8 mouse cellular contexts compared by ENCODE assay signal in genomic region chr3:36863427-36863826, GRCm38 (mm10). TPM values are rescaled to one million over a fixed set of nuclear protein-coding genes. Genes with fewer than 3 reads are reported as not detected.
A peak's percentile ranks its signal among the peaks of the same experiment; 100 is the strongest.
DNase-seq lines count a peak whose midpoint lies in the region; ATAC-seq and TF ChIP-seq lines count a peak whose summit lies in the region.

No protein-coding gene starts in this region.

- H3K27me3 ChIP-seq in embryonic facial prominence, embryonic 10.5 days (replicated peaks; ENCODE audit: low read depth, poor library complexity, severe bottlenecking): no peaks in the 10 kb centered on the region
- H3K27me3 ChIP-seq in hindbrain, postnatal 0 days (ENCODE audit: insufficient read depth, low read length): no peaks in the 10 kb centered on the region
- H3K27me3 ChIP-seq in midbrain, postnatal 0 days (ENCODE audit: insufficient read depth, low read length): no peaks in the 10 kb centered on the region

- H3K9me3 ChIP-seq in embryonic facial prominence, embryonic 10.5 days: no peaks in the 10 kb centered on the region
- H3K9me3 ChIP-seq in hindbrain, postnatal 0 days (ENCODE audit: low read length): no peaks in the 10 kb centered on the region
- no peaks in the 10 kb centered on the region for H3K9me3 ChIP-seq in midbrain, postnatal 0 days (ENCODE audit: low read length)

- peak overlapping the region; percentile 82 for H3K4me2 ChIP-seq in hindbrain, postnatal 0 days (ENCODE audit: low read depth, low read length)
- peak overlapping the region; percentile 67 for H3K4me2 ChIP-seq in midbrain, postnatal 0 days (ENCODE audit: low read depth, low read length, poor library complexity, severe bottlenecking)

- peak overlapping the region; percentile 82 for H3K9ac ChIP-seq in hindbrain, postnatal 0 days (replicated peaks; ENCODE audit: low read length)
- peak overlapping the region; percentile 90 for H3K9ac ChIP-seq in midbrain, postnatal 0 days (replicated peaks; ENCODE audit: low read length, poor library complexity, severe bottlenecking)

- peak; percentile 12 for DNase-seq in embryo, embryonic 10.5 days (ENCODE audit: low spot score)
- no peak for DNase-seq in embryo, embryonic 11 days
- DNase-seq in 3T3-L1 (ENCODE audit: low read depth, low spot score): peak; percentile 27
- DNase-seq in embryonic facial prominence, embryonic 10.5 days (ENCODE audit: low spot score): no peak
- peak; percentile 12 for DNase-seq in hindbrain, postnatal 0 days (ENCODE audit: low spot score)
- no peak for DNase-seq in midbrain, postnatal 0 days (ENCODE audit: low spot score)
- no peak for DNase-seq in adrenal gland, adult 2 months
- no peak for DNase-seq in layer of hippocampus, postnatal 25 days (ENCODE audit: extremely low spot score in 1 of 2, low spot score in 1 of 2)

- H3K36me3 ChIP-seq in embryonic facial prominence, embryonic 10.5 days (replicated peaks): peaks cover 28% of the 10 kb centered on the region
- peaks cover 5% of the 10 kb centered on the region; the same call in 1 of the 2 replicates for H3K36me3 ChIP-seq in hindbrain, postnatal 0 days (ENCODE audit: insufficient read depth, low read length)
- H3K36me3 ChIP-seq in midbrain, postnatal 0 days (ENCODE audit: insufficient read depth, low read length): peaks cover 7% of the 10 kb centered on the region; the same call in 1 of the 2 replicates

- peak; percentile 48 for ATAC-seq in hindbrain, postnatal 0 days
- ATAC-seq in midbrain, postnatal 0 days (ENCODE audit: low FRiP score): peak; percentile 50

- H3K4me3 ChIP-seq in embryonic facial prominence, embryonic 10.5 days: peak overlapping the region; percentile 74
- peak overlapping the region; percentile 77 for H3K4me3 ChIP-seq in hindbrain, postnatal 0 days (ENCODE audit: low read length)
- peak overlapping the region; percentile 78 for H3K4me3 ChIP-seq in midbrain, postnatal 0 days (ENCODE audit: low read depth, low read length)

- H3K27ac ChIP-seq in embryonic facial prominence, embryonic 10.5 days (replicated peaks): peak overlapping the region; percentile 86
- H3K27ac ChIP-seq in hindbrain, postnatal 0 days: peak overlapping the region; percentile 76
- H3K27ac ChIP-seq in midbrain, postnatal 0 days (ENCODE audit: low read depth, low read length): peak overlapping the region; percentile 62

- no peak for TF ChIP-seq CTCF in hindbrain, postnatal 0 days (IDR thresholded peaks at IDR 0.05; ENCODE audit: low read depth)
- TF ChIP-seq CTCF in midbrain, postnatal 0 days (IDR thresholded peaks at IDR 0.05): no peak

- 4% methylated on average over 23 of the region's 23 CpGs for WGBS in embryonic facial prominence, embryonic 10.5 days
- 3% methylated on average over 13 of the region's 23 CpGs for WGBS in hindbrain, postnatal 0 days
- 2% methylated on average over 23 of the region's 23 CpGs for WGBS in midbrain, postnatal 0 days

- H3K4me1 ChIP-seq in embryonic facial prominence, embryonic 10.5 days: peaks cover 11% of the 10 kb centered on the region
- H3K4me1 ChIP-seq in hindbrain, postnatal 0 days (ENCODE audit: insufficient read depth, low read length): peaks cover 6% of the 10 kb centered on the region; the same call in 1 of the 2 replicates
- peaks cover 4% of the 10 kb centered on the region for H3K4me1 ChIP-seq in midbrain, postnatal 0 days (ENCODE audit: insufficient read depth, low read length)

RNA-seq across cellular contexts. Expression of gene 4932438A13Rik, which starts 0.5 kb away (rescaled TPM):
- polyA plus RNA-seq in embryonic facial prominence, embryonic 10.5 days (2016; fragmentation: Nextera tagmentation; extraction: Ambion mirVana): 31.8 and 35.0 TPM in 2 replicates
- 52.9 and 75.9 TPM in 2 replicates for total RNA-seq in hindbrain, postnatal 0 days (2014; rRNA removed)
- polyA plus RNA-seq in hindbrain, postnatal 0 days (2015; fragmentation: Nextera tagmentation; extraction: Ambion mirVana): 50.7 and 58.9 TPM in 2 replicates
- total RNA-seq in midbrain, postnatal 0 days (2014; rRNA removed): 62.2 and 93.7 TPM in 2 replicates
- polyA plus RNA-seq in midbrain, postnatal 0 days (2015; fragmentation: Nextera tagmentation; extraction: Ambion mirVana): 54.4 and 63.9 TPM in 2 replicates
- 10 to 100 TPM; 34.7 to 46.0 TPM for total RNA-seq in adrenal gland, adult 2 months (2021)
- 3.1 and 3.2 TPM in 2 replicates for polyA plus RNA-seq in adrenal gland, adult 2 months (2012; rRNA removed)
- 10 to 100 TPM; 78.3 to 97.3 TPM for total RNA-seq in layer of hippocampus, postnatal 25 days (2021)

Comparison
In these comparisons a context has a peak if more than half of its experiments do, and no peak if none do; other contexts are left out.
1. DNase-seq: peak in embryo, embryonic 10.5 days (single experiment), 3T3-L1 (single experiment) and hindbrain, postnatal 0 days (single experiment); none in embryo, embryonic 11 days (single experiment), embryonic facial prominence, embryonic 10.5 days (single experiment), midbrain, postnatal 0 days (single experiment), adrenal gland, adult 2 months (single experiment) and layer of hippocampus, postnatal 25 days (0 of 2).
2. Peak in every context shown above with its lines, with median percentiles within 50 percentile points of each other: H3K27ac ChIP-seq and H3K4me3 ChIP-seq.